Mouse (Mus musculus) kidney, adult 2 months (tissue): ENCODE results near the gene Dnmt1.

Experiments
- CTCF ChIP-seq: fragments of 200-500 bp; conservative IDR thresholded peaks from 2 replicates; pipeline ENCODE4 v1.5.1; 2011; ENCODE audit warnings: low read depth, mild to moderate bottlenecking, control low read depth, low read length, moderate library complexity, mixed read lengths; ENCODE audit not compliant: insufficient read depth, insufficient read length
- POLR2A ChIP-seq: fragments of 200-500 bp; IDR thresholded peaks from one replicate; pipeline ENCODE4 v1.6.1; 2011; ENCODE audit warnings: low read depth, low read length, control low read depth

- TF ChIP-seq CTCF (no peak), POLR2A (no peak)
These were observed 64.3 kb downstream of the Dnmt1 start for GRCm38 (mm10) chr9:20895382-20895781.
